Mouse (Mus musculus) hindbrain, embryonic 10.5 days (tissue): ENCODE measurements around the gene Kirrel3. TPM values are rescaled to one million over a fixed set of nuclear protein-coding genes. Genes with fewer than 3 reads are reported as not detected.

Experiments
- DNase-seq: peaks from one replicate; pipeline ENCODE4 v3.0.0-alpha.2; 2017; ENCODE audit warnings: low spot score
- H3K27ac ChIP-seq: fragments of 300-500 bp; sonication (generic); 2 replicates; pipeline ENCODE4 v1.5.1; 2016; ENCODE audit warnings: mild to moderate bottlenecking, moderate library complexity
- H3K27me3 ChIP-seq: fragments of 300-500 bp; sonication (generic); 2 replicates; pipeline ENCODE4 v1.6.1; 2016; ENCODE audit warnings: mild to moderate bottlenecking; ENCODE audit not compliant: poor library complexity, insufficient read depth, severe bottlenecking
- H3K36me3 ChIP-seq: fragments of 300-500 bp; sonication (generic); 2 replicates; pipeline ENCODE4 v1.6.1; 2016; ENCODE audit warnings: mild to moderate bottlenecking, moderate library complexity
- H3K4me1 ChIP-seq: fragments of 300-500 bp; sonication (generic); replicated peaks from 2 replicates; pipeline ENCODE4 v1.6.1; 2016; ENCODE audit warnings: mild to moderate bottlenecking
- H3K4me3 ChIP-seq: fragments of 300-500 bp; sonication (generic); 2 replicates; pipeline ENCODE4 v1.5.1; 2016; ENCODE audit warnings: mild to moderate bottlenecking, moderate library complexity
- H3K9me3 ChIP-seq: fragments of 300-500 bp; sonication (generic); 2 replicates; pipeline ENCODE4 v1.6.1; 2016; ENCODE audit warnings: mild to moderate bottlenecking, moderate library complexity
- WGBS: fragments of 180-500 bp; shearing (Covaris S2); methylation state at CpG from one replicate; pipeline ENCODE4 v1.1.7; 2016; 5-methylcytosine and 5-hydroxymethylcytosine counted together
- polyA plus RNA-seq: library from polyadenylated mRNA; unstranded; fragments of >200 nt; fragmentation: Nextera tagmentation; extraction: Ambion mirVana; gene quantifications from 2 replicates; pipeline ENCODE4 v1.2.1, GENCODE M21; 2016

Gene Kirrel3
- polyA plus RNA-seq, 1 experiment from 2014 or later: 9.8 TPM

- Histone ChIP-seq H3K27ac (no peak overlapping the region), H3K9me3 (no peaks in the 10 kb centered on the region), H3K4me3 (no peak overlapping the region), H3K4me1 (0 out of 2 replicates have a peak, but pooled peaks cover 3% of the 10 kb centered on the region), H3K36me3 (no peaks in the 10 kb centered on the region), H3K27me3 (no peaks in the 10 kb centered on the region)
- DNase-seq: no peak
- WGBS: 80% methylated on average over 3 of the region's 3 CpGs
Measured at GRCm38 (mm10) chr9:34619913-34620312, 134.2 kb downstream of the Kirrel3 start.

- no peak for DNase-seq
- WGBS: 83% methylated on average over 5 of the region's 5 CpGs
Measured at GRCm38 (mm10) chr9:34623526-34623925, 137.8 kb downstream of the Kirrel3 start.

DNA sequence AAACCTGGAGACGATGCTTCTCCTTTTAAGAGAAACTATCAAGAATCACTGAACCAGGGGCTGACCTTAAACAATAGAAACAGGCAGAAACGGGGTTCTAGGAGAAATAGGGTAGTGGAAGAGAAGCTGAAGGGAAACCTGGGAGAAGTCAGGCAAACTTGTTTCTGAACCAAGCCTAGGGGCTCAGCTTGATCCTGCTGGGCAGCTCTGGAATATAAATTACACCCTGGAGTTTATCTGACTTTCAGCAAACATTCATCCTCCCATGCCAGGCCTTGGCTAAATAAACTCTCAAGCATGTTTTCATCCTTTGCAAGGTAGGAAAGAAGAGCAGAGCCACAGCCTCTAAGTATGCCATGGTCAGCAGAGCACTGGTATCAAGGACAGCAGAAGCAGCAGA is 138.3 kb downstream of the Kirrel3 start:
- Histone ChIP-seq H3K4me1 (no peaks in the 10 kb centered on the region), H3K9me3 (no peaks in the 10 kb centered on the region), H3K4me3 (no peak overlapping the region), H3K27ac (no peak overlapping the region), H3K27me3 (no peaks in the 10 kb centered on the region), H3K36me3 (no peaks in the 10 kb centered on the region)
- 72% methylated on average over 2 of the region's 2 CpGs for WGBS
- no peak for DNase-seq

More at GRCm38 (mm10) chr9:34623526-34623925, 137.8 kb downstream of the Kirrel3 start:
- Histone ChIP-seq H3K27me3 (no peaks in the 10 kb centered on the region), H3K9me3 (no peaks in the 10 kb centered on the region), H3K4me1 (no peaks in the 10 kb centered on the region), H3K27ac (no peak overlapping the region), H3K36me3 (no peaks in the 10 kb centered on the region), H3K4me3 (no peak overlapping the region)

DNA sequence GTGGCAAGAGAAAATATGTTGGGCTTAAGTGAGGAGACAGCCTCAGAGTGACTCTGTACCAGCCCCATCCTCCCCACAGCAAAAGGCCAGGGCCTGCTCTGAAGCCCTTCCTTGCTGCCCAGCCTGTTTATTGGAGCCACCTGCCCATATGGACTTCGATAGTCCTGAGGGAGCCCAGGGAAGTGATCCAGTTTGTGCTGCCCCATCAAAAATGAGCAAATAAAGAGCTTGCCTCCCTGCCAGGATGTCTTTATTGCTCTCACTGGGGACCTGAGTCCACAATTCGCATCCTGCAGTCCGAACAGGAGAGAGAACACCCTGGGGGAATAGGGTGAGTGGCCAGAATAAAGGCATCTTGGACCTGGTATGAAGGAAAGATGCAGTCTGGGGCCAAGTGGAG is 143.1 kb downstream of the Kirrel3 start:
- H3K27ac ChIP-seq: no peak overlapping the region
- 81% methylated on average over 3 of the region's 3 CpGs for WGBS

DNA sequence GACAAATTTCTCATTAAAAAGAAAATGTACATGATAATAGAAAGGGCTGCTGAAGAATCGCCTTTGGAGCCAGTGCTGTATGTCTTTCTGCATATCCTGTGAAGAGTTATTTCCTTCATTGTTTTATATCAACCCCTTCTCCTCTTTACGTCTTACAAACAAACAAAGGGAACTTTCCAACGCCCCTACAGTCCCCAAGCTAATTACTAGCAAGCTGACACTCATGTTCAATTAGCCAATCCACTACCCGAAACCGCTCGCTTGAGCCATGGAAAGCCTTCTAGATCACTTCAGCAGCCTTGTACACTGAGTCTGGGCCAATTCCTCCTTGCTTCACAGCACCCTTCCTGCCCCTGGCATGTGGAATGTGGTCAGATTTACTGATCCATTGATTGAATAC is 150.0 kb downstream of the Kirrel3 start:
- WGBS: 82% methylated on average over 6 of the region's 6 CpGs
- 0 out of 2 replicates have a peak, but pooled peaks cover 4% of the 10 kb centered on the region for H3K4me1 ChIP-seq
- no peaks in the 10 kb centered on the region for H3K27me3 ChIP-seq
- peaks cover 4% of the 10 kb centered on the region; the same call in 1 of the 2 replicates for H3K9me3 ChIP-seq
- H3K4me3 ChIP-seq: no peak overlapping the region
- no peak overlapping the region for H3K27ac ChIP-seq
- H3K36me3 ChIP-seq: no peaks in the 10 kb centered on the region
- DNase-seq: no peak

More for the DNA sequence above, 143.1 kb downstream of the Kirrel3 start:
- Histone ChIP-seq H3K4me1 (0 out of 2 replicates have a peak, but pooled peaks cover 3% of the 10 kb centered on the region), H3K36me3 (no peaks in the 10 kb centered on the region), H3K9me3 (no peaks in the 10 kb centered on the region), H3K27me3 (no peaks in the 10 kb centered on the region), H3K4me3 (no peak overlapping the region)
- DNase-seq: no peak

DNA sequence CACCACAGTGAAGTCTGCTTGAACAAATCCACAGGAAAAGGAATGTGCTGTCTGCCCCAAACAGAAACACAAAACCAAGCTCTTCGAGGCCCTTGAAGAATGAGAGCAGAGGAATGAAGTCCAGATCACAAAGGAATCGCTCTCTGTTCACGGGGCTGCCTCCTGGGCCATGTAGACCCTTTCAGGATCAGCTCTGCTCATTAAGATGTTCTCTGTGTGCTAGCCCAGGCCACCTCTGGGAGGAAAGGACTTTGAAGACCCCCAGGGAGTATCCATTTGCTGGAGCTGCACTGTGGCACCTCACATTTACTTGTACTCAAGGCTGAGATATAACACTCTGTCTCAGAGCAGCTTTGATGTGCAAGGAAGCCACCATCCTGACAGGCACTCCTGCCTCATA is 158.2 kb downstream of the Kirrel3 start:
- 37% methylated on average over 3 of the region's 3 CpGs for WGBS

DNA sequence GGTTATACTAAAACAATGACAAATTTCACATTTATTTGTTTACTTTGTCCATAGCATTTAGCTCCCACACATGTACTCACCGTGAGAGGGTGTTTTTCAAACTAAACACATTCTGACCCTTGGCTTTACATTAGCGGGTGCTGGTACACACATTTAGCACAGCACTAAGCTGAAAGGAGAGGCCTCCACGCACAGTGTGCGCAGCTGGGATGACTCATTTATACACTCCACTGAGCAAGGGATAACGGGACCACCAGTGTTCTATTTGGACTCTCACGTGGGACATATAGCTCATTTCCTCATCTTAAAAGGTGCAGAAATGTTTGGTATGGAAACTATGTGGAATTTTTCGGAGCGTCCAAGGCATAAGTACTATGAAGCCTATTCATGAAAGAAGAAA is 158.7 kb downstream of the Kirrel3 start:
- no peak for DNase-seq
- 72% methylated on average over 8 of the region's 8 CpGs for WGBS

More for the DNA sequence above, 158.2 kb downstream of the Kirrel3 start:
- H3K4me1 ChIP-seq: peaks cover 12% of the 10 kb centered on the region
- no peak for DNase-seq
- no peak overlapping the region for H3K4me3 ChIP-seq
- peaks cover 4% of the 10 kb centered on the region; the same call in 1 of the 2 replicates for H3K9me3 ChIP-seq
- H3K27me3 ChIP-seq: no peaks in the 10 kb centered on the region
- H3K27ac ChIP-seq: no peak overlapping the region
- no peaks in the 10 kb centered on the region for H3K36me3 ChIP-seq

GRCm38 (mm10) chr9:34646831-34647230 is 161.1 kb downstream of the Kirrel3 start:
- 78% methylated on average over 9 of the region's 9 CpGs for WGBS
- no peak for DNase-seq
- H3K27ac ChIP-seq: no peak overlapping the region
- peaks cover 12% of the 10 kb centered on the region for H3K4me1 ChIP-seq
- no peaks in the 10 kb centered on the region for H3K36me3 ChIP-seq
- no peak overlapping the region for H3K4me3 ChIP-seq
- H3K9me3 ChIP-seq: no peaks in the 10 kb centered on the region
- no peaks in the 10 kb centered on the region for H3K27me3 ChIP-seq

More for the DNA sequence above, 158.7 kb downstream of the Kirrel3 start:
- no peak overlapping the region for H3K4me3 ChIP-seq
- H3K36me3 ChIP-seq: no peaks in the 10 kb centered on the region
- H3K9me3 ChIP-seq: peaks cover 4% of the 10 kb centered on the region; the same call in 1 of the 2 replicates
- H3K27me3 ChIP-seq: no peaks in the 10 kb centered on the region
- peaks cover 12% of the 10 kb centered on the region for H3K4me1 ChIP-seq
- no peak overlapping the region for H3K27ac ChIP-seq

DNA sequence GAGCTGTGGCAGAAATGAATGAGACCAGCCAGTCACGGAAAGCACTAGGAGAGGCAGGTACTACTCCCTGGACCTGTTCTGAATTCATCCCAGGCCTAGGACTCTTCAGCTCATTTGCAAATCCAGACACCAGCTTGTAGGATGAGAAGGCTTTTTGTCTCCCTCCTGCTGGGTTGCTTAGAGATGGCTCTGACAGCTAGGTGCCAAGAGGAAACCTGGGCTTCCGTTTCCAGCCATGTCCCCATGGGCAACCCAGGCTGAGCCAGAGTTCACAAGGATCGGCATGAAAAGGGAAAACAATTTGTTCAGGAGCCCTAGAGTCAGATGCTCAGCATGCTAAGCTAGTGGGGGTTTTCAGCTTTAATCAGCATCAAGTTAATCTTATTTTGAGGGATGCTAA is 166.6 kb downstream of the Kirrel3 start:
- H3K4me1 ChIP-seq: 0 out of 2 replicates have a peak, but pooled peaks cover 5% of the 10 kb centered on the region
- no peaks in the 10 kb centered on the region for H3K27me3 ChIP-seq
- no peak overlapping the region for H3K27ac ChIP-seq
- no peaks in the 10 kb centered on the region for H3K36me3 ChIP-seq
- WGBS: 56% methylated on average over 3 of the region's 3 CpGs
- DNase-seq: no peak
- no peaks in the 10 kb centered on the region for H3K9me3 ChIP-seq
- H3K4me3 ChIP-seq: no peak overlapping the region

GRCm38 (mm10) chr9:34653141-34653540 is 167.4 kb downstream of the Kirrel3 start:
- no peaks in the 10 kb centered on the region for H3K27me3 ChIP-seq
- no peaks in the 10 kb centered on the region for H3K9me3 ChIP-seq
- H3K27ac ChIP-seq: no peak overlapping the region
- 92% methylated on average over 1 of the region's 1 CpGs for WGBS
- H3K36me3 ChIP-seq: no peaks in the 10 kb centered on the region
- 0 out of 2 replicates have a peak, but pooled peaks cover 5% of the 10 kb centered on the region for H3K4me1 ChIP-seq
- no peak for DNase-seq
- no peak overlapping the region for H3K4me3 ChIP-seq

DNA sequence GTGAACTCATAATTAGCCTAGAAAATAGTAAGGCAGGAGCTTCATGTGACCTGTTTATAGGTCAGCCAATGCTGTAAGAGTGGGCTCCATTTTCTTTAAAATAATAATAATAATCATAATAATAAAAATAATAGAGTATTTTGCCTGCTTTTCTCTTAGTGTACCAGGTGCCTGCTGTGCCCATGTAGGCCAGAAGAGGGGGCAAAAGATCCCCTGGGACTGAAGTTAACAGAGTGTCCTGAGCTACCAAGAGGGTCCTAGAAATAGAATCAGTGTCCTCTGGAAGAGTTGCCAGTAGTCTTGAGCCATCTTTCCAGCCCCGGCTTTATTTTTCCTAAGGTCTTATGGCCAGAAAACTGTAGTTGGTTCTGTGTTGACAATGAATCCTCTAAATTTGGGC is 174.9 kb downstream of the Kirrel3 start:
- no peaks in the 10 kb centered on the region for H3K9me3 ChIP-seq
- WGBS: 85% methylated on average over 1 of the region's 1 CpGs
- DNase-seq: peak; percentile 17

DNA sequence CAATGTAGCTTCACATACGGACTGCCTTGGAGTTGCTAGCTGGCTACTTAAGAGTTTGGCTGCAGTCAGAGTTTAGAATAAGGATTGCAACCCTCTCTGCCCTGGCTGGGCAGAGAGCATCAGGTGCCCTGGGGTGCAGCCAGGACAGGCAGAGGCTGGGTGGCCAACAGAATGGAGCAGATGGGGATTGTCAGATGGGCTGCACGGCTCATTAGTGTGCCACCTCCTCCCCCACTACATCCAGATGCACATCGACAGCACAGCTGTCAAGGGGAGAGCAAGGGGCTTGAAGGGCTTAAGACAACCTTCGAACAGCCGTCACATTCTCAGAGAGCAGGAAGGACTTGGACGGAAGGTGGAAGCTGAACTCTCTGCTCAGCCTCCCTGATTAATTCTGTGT is 177.7 kb downstream of the Kirrel3 start:
- Histone ChIP-seq H3K9me3 (no peaks in the 10 kb centered on the region), H3K4me1 (peaks cover 18% of the 10 kb centered on the region), H3K27ac (no peak overlapping the region), H3K27me3 (peaks cover 3% of the 10 kb centered on the region; the same call in 1 of the 2 replicates), H3K36me3 (no peaks in the 10 kb centered on the region), H3K4me3 (no peak overlapping the region)
- DNase-seq: no peak
- WGBS: 49% methylated on average over 6 of the region's 6 CpGs

More for the DNA sequence above, 174.9 kb downstream of the Kirrel3 start:
- Histone ChIP-seq H3K27ac (no peak overlapping the region), H3K4me3 (no peak overlapping the region), H3K36me3 (no peaks in the 10 kb centered on the region), H3K4me1 (peaks cover 18% of the 10 kb centered on the region), H3K27me3 (peaks cover 3% of the 10 kb centered on the region; the same call in 1 of the 2 replicates)

- Histone ChIP-seq H3K27me3 (peaks cover 3% of the 10 kb centered on the region; the same call in 1 of the 2 replicates), H3K9me3 (no peaks in the 10 kb centered on the region), H3K4me3 (no peak overlapping the region), H3K36me3 (no peaks in the 10 kb centered on the region), H3K4me1 (peaks cover 18% of the 10 kb centered on the region), H3K27ac (no peak overlapping the region)
- 86% methylated on average over 15 of the region's 15 CpGs for WGBS
- no peak for DNase-seq
Measured at GRCm38 (mm10) chr9:34665361-34666129, 179.9 kb downstream of the Kirrel3 start.
